Mouse (Mus musculus) ES-Bruce4 (cell line): ENCODE data around the gene Maml3. TPM values are rescaled to one million over a fixed set of nuclear protein-coding genes. Genes with fewer than 3 reads are reported as not detected.

Source experiments
- H3K27ac ChIP-seq: 2 replicates; pipeline ENCODE4 v1.5.1; 2012; ENCODE audit warnings: low read length, inconsistent platforms; ENCODE audit not compliant: insufficient read depth
- H3K27me3 ChIP-seq: 2 replicates; pipeline ENCODE4 v1.6.1; 2012; ENCODE audit warnings: mild to moderate bottlenecking, low read length, inconsistent platforms; ENCODE audit not compliant: control insufficient read depth, poor library complexity, insufficient read depth, severe bottlenecking
- H3K36me3 ChIP-seq: 2 replicates; pipeline ENCODE4 v1.6.1; 2012; ENCODE audit warnings: inconsistent platforms, mild to moderate bottlenecking, low read length, moderate library complexity; ENCODE audit not compliant: control insufficient read depth, poor library complexity, insufficient read depth, severe bottlenecking
- H3K4me1 ChIP-seq: one replicate; pipeline ENCODE4 v1.8.1; 2011; ENCODE audit warnings: low read length; ENCODE audit not compliant: control insufficient read depth, insufficient read depth
- H3K4me3 ChIP-seq: 2 replicates; pipeline ENCODE4 v1.5.1; 2011; ENCODE audit warnings: low read depth, mild to moderate bottlenecking, low read length
- H3K9ac ChIP-seq: 2 replicates; pipeline ENCODE4 v1.6.1; 2012; ENCODE audit warnings: low read depth, mild to moderate bottlenecking, inconsistent platforms; ENCODE audit not compliant: poor library complexity, severe bottlenecking
- H3K9me3 ChIP-seq: replicated peaks from 2 replicates; pipeline ENCODE4 v1.6.1; 2012; ENCODE audit warnings: mild to moderate bottlenecking, low read length, inconsistent platforms; ENCODE audit not compliant: control insufficient read depth, poor library complexity, insufficient read depth, severe bottlenecking
- CTCF ChIP-seq: IDR thresholded peaks from one replicate; pipeline ENCODE4 v1.8.1; 2011; ENCODE audit warnings: low read depth, low read length
- EP300 ChIP-seq: IDR thresholded peaks from 2 replicates; pipeline ENCODE4 v1.6.1; 2011; ENCODE audit warnings: low read depth, low read length; ENCODE audit not compliant: insufficient read depth
- POLR2A ChIP-seq: IDR thresholded peaks from one replicate; pipeline ENCODE4 v1.8.1; 2011; ENCODE audit warnings: low read length; ENCODE audit not compliant: insufficient read depth
- polyA plus RNA-seq: library from polyadenylated mRNA; stranded (reverse); fragments of >200 nt; gene quantifications from 2 replicates; pipeline ENCODE4 v1.2.4, GENCODE M21; 2011; ENCODE audit warnings: low read depth; ENCODE audit not compliant: missing spikeins, insufficient read depth, insufficient read length

Gene Maml3
- polyA plus RNA-seq, 1 experiment, result 5.7 TPM

- TF ChIP-seq EP300 (no peak), CTCF (no peak), POLR2A (no peak)
- no peak overlapping the region for H3K9ac ChIP-seq
- no peaks in the 10 kb centered on the region for H3K4me1 ChIP-seq
- no peak overlapping the region for H3K4me3 ChIP-seq
- no peak overlapping the region for H3K27ac ChIP-seq
- H3K36me3 ChIP-seq, result no peaks in the 10 kb centered on the region
- no peaks in the 10 kb centered on the region for H3K9me3 ChIP-seq
- H3K27me3 ChIP-seq, result no peaks in the 10 kb centered on the region
Observed at GRCm38 (mm10) chr3:51728456-51728855, 376.4 kb downstream of the Maml3 start.

GRCm38 (mm10) chr3:51727968-51728367, 376.9 kb downstream of the Maml3 start:
- no peak overlapping the region for H3K27ac ChIP-seq
- no peak overlapping the region for H3K4me3 ChIP-seq
- H3K36me3 ChIP-seq, result no peaks in the 10 kb centered on the region
- H3K9me3 ChIP-seq, result no peaks in the 10 kb centered on the region
- no peak overlapping the region for H3K9ac ChIP-seq
- no peaks in the 10 kb centered on the region for H3K27me3 ChIP-seq
- H3K4me1 ChIP-seq, result no peaks in the 10 kb centered on the region
- no peak for TF ChIP-seq EP300
- no peak for TF ChIP-seq CTCF
- TF ChIP-seq POLR2A, result no peak

GRCm38 (mm10) chr3:51727487-51727886, 377.4 kb downstream of the Maml3 start:
- Histone ChIP-seq H3K36me3 (no peaks in the 10 kb centered on the region), H3K4me3 (no peak overlapping the region), H3K27ac (no peak overlapping the region), H3K4me1 (no peaks in the 10 kb centered on the region), H3K9me3 (no peaks in the 10 kb centered on the region), H3K9ac (no peak overlapping the region), H3K27me3 (no peaks in the 10 kb centered on the region)
- TF ChIP-seq EP300, result no peak
- TF ChIP-seq CTCF, result no peak
- TF ChIP-seq POLR2A, result no peak

DNA sequence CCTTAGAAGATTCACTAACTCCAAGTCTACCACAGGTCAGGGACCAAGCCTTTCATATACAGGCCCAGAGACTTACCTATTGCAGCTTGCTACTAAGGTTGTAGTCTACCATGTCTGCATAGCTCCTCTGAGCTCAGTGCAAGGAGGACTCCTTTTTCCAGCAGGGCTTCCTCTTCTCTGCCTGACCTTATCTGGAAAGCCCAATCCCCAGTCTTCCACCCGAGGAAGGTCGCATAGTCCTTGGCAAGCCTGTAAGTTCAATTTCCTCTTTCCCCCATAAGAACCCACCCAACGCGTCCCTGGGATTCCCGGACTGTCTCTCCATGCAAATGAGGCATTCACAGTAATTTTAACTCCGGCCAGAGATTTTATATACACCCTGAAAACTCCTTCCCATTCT, 378.6 kb downstream of the Maml3 start:
- H3K27me3 ChIP-seq, result no peaks in the 10 kb centered on the region
- TF ChIP-seq CTCF (no peak), EP300 (no peak)
- no peaks in the 10 kb centered on the region for H3K9me3 ChIP-seq
- H3K4me3 ChIP-seq, result no peak overlapping the region
- H3K27ac ChIP-seq, result no peak overlapping the region
- no peaks in the 10 kb centered on the region for H3K4me1 ChIP-seq
- no peaks in the 10 kb centered on the region for H3K36me3 ChIP-seq
- H3K9ac ChIP-seq, result no peak overlapping the region

- Histone ChIP-seq H3K36me3 (no peaks in the 10 kb centered on the region), H3K9me3 (no peaks in the 10 kb centered on the region), H3K27me3 (no peaks in the 10 kb centered on the region), H3K4me1 (no peaks in the 10 kb centered on the region), H3K27ac (no peak overlapping the region), H3K9ac (no peak overlapping the region), H3K4me3 (no peak overlapping the region)
- TF ChIP-seq EP300 (no peak), POLR2A (no peak), CTCF (no peak)
Observed at GRCm38 (mm10) chr3:51719982-51720381, 384.9 kb downstream of the Maml3 start.

DNA sequence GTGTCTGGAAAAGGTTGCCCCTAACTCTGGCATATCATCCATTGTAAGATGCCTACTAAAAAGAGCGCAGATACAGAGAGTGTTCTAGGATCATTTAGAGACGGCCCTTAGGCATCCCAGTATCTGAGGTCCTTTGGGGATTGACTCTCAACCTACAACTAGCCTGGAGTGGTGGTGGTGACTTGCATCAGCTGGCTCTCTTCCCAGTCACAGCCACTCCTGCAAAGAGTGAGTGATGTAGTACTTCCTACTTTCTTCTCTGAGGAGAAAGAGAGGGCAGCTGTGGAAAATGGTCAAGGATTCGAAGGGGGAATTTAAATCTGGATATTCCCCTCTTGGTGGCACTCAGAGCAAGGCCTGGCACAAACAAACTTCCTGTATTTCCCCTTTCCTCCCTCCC, 385.5 kb downstream of the Maml3 start:
- Histone ChIP-seq H3K4me3 (no peak overlapping the region), H3K9me3 (no peaks in the 10 kb centered on the region), H3K27ac (no peak overlapping the region), H3K9ac (no peak overlapping the region), H3K36me3 (no peaks in the 10 kb centered on the region), H3K27me3 (no peaks in the 10 kb centered on the region), H3K4me1 (no peaks in the 10 kb centered on the region)
- no peak for TF ChIP-seq POLR2A
- no peak for TF ChIP-seq EP300
- TF ChIP-seq CTCF, result no peak
